Mouse (Mus musculus) cerebellum, adult 8-10 months (tissue): ENCODE measurements at regions not wholly inside any gene's neighbourhood (a gene's known extent, or its start where the extent isn't known, plus 50 kb on each side); places are given as distances from the start of the nearest gene placed in this dataset.

Experiments
- DNase-seq: peaks from one replicate; pipeline ENCODE4 v3.0.0; 2022

DNA sequence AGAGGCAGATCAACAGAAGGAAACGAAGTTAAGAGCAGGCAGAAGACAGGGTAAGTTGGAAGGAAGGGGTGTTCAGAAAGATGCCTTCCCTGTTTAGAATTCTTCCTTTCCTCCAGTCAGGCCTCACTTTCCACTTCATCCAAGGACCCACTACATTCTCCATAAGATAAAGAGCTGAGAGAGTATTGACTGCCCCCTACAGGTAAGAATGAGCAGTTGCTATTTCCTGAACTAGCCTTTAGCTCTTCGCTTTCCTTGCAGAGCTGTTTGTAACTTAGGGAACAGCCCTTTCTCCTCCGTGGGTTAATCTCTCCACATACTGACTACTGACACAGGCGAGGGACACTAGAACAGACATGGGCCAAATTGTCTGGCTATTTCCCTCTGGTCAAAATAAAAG lies 273.1 kb downstream of the Atp23 start:
- no peak for DNase-seq

DNA sequence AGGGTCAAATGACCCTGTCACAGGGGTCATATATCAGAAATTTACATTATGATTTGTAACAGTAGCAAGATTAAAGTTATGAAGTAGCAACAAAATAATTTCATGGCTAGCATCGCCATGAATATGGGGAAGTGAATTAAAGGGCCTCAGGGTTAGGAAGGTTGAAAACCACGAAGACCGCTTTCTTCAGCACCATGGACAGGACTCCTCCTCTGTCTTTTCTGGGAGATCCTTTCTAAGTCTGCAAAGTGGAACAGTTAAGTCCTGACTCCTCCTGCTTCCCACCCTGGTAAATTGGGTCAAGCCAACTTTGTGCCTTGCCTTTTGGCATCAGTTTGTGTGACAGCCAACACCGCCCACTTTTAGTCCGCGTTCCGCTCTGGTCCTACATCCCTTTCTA lies 275.7 kb downstream of the Atp23 start:
- DNase-seq = no peak

DNA sequence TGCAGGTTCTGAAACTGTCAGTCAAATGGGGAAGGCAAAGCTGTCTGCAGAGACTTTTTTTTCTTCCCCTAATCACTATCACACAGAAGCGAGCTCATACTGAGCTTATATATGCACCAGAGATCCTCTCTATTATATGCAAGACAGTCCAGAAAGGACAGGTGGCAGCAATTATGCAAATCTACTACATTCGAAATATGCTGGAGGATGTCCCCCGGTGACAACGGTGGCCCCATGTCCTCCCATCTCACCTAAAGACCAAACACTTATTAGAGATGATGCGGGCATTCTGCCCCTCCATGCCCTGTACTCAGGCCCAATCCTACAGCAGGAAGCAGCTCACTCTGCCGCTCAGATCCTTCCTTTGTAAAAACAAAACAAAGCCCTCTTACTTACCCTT lies 280.4 kb downstream of the Atp23 start:
- DNase-seq = no peak

DNA sequence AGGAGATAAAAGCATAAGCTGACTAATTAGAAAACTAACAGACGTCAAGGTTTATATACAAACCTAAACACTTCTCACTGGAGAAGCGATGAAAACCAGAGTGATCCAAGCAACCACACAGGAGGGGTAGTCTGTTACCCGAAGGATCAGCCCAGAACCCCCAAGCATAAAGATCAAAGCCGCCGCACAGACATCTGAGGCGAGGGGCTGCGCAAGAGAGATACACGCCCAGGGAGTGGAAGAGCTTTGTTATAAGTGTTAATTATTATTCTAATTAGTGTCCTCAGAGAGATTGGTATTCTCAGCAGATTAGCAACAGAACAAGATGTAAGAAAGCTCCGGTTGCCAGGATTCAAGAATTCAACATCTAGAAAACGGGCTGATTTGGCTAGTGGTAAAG lies 281.2 kb downstream of the Atp23 start:
- DNase-seq = no peak

DNA sequence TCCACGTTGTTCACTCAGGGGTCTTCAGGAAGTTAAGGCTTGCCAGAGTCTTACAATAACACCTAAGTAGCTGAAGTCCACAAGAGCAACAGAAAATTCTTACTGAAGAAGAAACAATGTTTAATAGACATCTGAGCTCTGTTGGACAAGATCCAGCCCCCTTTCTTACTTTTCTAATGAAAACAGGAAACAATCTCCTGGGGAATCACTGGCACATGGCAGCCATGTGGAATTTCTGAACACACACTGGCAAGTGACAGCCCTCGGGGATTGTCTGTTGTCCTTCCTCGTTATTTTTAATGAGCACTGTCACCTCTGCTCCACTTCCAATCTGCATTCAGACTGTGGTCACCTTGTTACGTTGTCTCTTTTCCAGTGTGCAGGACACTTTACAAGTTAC lies 288.9 kb downstream of the Atp23 start:
- DNase-seq = no peak

DNA sequence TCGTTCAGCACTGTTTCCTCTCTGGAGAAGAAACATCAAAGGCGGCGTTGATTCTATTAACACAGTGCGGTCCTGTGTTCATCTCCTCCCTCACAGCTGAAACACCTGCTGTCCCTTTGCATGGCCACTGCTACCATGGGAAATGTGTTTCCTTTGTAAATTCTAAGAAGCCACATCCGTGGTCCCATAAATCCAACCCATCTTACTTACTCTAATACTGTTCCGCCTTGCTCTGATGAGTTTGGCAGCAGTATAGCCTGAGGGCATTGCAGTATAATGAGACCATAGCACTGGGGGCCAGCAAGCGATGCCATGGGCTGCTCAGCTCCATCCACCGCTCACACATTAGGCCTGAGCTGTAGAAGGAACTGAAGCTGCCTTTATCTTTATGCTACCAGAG lies 290.6 kb downstream of the Atp23 start:
- no peak for DNase-seq

DNA sequence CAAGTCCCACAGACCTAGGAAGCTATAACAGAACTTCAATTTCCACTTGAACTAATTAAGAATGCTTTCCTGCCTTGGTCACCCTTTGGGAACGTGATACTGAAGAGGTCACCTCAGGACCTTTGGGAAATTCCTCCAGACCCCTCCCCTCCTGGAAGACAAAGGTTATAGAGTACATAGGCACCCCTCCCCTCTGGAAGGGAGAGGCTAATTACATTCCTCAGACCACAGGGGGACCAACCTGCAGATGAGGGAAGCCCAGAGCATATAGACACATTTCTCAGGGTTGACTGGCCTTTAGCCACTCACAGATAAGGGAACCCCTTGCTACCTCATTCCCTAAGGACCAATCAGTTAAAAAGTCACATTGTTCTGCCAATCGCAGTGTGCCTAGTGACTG lies 301.5 kb downstream of the Atp23 start:
- no peak for DNase-seq

DNA sequence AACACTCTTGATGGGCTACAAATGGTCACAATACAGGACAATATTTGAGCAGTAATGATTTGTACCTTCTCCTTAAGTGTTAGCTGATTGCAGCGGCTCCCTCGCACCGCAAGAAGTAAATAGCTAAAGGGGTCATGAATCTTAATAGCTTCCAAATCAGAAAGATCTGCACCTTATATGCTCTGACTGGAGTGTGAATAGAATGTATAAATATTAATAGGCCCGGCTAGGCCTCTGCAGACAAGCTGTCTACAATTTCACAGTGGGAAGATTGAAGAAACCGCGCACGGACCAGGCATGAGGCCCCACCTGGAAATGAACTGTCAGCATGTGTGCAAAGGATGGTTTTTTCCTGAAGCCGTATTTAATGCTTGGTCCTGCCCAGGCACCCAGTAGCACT lies 333.0 kb downstream of the Atp23 start:
- DNase-seq = no peak

DNA sequence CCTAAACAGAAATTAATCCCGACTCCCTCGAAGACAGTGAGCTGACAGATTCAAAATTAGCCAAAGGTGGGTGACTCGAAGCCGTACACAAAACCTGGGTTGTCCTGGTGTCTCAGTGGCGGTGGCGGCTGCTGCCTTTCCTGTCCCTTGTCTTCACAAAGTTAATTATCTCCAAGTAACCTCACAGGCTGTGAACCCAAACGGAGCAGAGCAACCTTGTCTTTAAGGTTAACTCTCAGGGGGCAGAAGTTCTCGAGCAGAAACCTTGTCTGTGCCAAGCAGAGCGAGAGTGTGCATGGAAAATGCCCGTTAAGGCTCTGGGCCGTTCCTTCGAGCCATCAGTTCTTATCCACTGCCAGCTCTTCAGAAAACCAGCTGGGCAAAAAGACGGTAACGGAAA lies 335.8 kb downstream of the Atp23 start:
- DNase-seq = no peak

DNA sequence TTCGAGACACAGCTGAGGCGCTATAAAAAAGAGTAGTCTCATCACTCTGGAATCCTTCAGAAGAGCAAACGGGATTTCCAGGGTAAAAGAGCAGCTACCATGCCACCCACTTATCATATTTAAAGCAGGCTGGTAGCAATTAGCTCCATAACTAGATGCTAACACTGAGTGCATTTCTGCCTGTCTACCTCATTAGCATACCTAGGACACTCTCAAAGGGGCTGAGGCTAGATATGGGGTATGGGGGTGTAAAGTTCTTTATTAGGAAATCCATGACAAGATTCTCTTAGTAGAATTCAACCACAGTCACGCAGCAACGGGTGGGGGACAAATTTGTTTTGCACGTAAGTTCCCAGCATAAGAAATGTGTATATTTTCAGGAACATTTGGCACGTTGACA lies 346.1 kb downstream of the Atp23 start:
- no peak for DNase-seq

DNA sequence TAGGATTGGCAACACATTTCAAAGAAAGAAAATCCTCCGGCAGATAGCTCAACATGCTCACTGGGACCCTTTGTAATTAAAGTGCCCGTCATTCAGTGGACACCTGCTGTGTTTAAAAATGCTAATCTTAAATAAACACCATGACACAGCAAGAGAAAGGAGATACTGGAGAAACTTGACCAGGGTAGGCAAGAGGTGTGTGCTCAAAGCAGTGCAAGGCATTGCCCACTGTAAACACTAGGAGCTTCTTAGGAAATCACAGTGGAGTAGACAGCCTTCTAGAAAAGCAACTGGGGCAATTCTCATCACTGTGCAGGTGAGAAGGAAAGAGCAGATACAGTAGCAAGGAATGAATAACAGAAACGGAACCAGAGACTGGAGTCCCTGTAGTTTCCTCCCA lies 369.2 kb downstream of the Atp23 start:
- no peak for DNase-seq

DNA sequence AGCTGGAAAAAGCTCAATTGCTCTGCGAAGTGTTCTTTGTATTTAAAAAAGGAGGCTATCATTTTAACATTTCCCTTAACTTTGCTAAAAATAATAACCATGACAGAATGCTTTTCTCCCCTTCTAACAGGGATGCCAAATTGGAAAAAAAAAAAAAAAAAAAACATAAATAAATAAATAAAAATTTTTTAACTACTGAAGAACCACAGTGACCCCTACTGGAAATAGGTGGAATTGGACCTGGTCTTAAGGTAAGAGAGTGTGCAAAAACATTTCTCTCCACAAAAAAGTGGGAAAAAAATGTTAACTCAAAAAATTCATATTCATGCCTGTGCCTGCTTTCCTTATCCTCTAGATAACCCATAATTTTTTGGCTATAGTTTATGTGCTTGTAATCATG lies 369.8 kb downstream of the Atp23 start:
- peak; percentile 32 for DNase-seq

DNA sequence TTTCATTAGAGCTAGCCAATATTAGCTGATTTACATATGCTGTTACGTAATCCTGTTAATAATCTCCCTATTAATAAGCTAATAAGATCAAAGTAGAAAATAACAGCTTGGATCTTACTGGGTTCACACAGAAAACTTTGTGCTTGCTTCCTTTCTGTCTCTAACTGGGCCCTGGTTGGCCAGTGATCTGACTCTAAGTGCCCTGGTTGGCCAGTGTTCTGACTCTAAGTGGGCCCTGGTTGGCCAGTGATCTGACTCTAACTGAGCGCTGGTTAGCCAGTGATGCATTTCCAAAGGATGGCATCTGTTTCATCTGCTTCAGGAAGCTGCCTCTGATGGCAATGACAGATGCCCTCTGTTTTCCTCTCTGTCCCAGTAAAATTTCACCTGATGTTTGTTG lies 372.4 kb downstream of the Atp23 start:
- DNase-seq = no peak

DNA sequence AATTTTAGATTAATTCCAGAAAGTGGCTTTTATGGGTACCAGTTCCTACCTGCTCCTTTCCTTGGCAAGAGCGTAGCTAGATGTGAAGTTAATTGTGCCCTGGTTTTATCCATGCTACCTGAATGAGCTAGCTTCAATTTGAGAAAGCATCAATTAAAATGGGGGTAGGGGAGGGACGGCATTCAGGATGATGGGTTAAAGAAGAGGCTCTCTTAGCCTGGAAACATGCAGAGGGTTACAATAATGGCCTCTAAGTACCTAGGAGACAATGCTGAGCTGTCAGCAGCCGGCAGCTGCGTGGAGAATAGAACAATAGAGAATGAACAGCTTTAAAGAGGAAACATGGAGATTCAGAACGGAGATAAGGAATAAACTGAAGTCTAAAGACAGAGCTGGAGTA lies 375.0 kb downstream of the Atp23 start:
- DNase-seq = no peak

DNA sequence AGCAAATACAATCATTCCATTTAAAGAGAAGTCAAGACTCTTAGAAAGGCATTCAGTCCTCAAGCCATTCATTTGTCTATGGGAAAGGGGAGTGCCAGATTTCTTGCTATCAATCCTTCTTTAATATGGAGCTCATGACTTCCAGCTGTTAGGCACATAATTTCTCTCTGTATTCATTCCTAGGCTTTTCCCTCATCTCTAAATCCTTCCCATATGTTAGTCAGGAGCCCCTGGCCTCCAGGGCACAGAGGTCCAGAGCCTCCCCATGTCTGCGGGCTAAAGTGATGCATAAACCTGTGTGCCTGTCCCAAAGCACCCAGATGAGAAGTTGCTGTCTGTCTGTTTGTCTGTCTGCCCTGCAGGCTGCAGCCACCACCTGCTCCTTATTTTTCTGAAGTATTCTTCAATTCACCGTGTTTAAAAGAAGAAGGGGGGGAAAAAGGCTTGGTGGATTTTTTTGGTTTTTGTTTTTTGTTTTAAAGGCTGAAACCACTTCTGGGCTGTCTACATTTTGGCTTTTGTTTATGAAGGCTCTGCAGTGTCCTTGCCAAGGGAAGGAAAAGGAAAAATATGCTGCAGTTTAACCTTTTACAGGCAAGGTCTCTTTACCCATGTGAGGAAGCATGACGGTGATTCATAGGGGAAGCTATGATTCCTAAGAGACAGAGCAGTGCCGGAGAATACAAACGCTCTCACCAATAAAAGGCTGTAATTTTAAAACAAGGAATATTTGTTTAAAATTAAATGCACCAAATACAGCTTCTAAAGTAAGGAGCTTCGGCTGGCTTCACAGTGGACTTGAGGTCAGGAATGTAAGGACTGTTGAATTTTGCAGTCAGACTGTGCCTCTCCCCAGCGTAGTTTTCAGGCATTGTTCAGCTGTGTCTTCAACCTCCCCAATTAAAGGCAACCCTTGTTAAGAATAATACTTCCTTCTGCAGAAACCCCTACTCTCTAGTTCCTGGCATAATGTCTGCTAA lies 379.0 kb downstream of the Atp23 start:
- DNase-seq = no peak

DNA sequence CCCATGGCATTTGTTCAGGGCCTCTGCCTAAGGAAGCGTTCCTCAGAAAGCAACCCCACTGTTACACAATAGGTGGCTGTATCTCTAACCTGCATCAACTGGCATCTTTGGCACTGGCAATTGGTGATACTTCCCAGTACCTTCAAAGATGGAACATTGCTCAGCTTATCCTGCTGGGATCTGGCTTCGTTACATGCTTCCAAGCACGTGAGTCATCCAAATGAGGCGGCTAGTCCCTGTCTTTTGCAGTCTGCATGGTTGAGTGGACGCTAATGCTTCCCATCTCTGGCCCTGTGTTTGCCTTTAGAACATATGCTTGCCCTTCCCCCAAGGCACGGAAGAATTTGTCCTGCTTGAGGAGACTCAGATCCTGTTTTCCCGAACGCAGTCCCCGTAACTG lies 380.2 kb downstream of the Atp23 start:
- DNase-seq = peak; percentile 67

DNA sequence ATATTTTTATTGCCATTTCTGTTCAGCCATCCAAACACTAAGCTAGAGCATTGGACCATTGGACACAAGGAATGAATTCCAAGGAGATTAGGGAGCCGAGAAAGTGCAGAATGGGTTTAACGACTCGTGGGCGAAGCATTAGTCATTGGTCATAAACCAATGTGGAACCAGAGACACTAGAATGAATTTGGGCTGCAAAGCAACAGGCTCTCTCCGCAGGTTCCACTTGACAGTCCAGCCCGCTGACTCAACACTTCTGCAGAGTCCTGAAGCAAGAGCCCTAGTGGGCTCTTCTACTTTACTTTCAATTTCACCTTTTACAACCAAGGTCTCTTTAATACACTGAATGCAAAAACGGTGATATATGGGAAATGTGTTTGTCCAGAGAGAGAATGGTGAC lies 388.0 kb downstream of the Atp23 start:
- no peak for DNase-seq

DNA sequence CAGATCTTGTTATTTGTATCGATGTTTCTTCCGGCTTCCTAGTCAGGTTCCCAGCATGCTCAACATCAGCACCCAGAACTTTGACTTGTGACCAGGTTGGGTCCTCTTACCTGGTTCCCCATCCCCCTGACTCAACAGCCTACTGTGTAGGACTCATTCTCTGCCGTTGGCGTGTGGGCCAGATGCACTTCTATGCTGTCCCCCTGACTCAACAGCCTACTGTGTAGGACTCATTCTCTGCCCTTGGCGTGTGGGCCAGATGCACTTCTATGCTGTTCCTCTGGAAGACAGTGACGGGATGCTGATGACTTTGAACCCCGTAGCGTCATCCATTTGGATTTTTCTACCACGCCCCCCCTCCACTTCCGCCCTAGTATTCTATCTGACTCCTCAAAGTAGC lies 389.6 kb downstream of the Atp23 start:
- peak; percentile 78 for DNase-seq

DNA sequence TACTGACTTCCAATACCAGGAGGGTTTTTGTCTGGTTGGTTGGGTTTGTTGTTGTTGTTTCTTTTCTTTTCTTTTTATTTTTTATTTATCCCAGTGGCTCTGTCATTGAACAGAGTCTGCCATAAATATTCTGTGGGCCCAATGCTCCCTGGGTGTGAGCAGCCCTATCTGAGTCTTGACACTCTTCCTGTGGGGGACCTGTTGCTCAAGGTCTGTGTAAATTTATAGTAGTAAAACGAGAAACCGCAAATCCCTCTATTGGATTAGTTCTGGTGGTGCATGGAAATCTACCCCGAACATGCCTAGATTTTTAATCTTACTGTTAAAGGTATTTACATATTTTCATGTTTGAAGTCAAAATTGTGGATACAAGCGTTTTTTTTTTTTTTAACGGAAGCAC lies 395.2 kb downstream of the Atp23 start:
- no peak for DNase-seq

DNA sequence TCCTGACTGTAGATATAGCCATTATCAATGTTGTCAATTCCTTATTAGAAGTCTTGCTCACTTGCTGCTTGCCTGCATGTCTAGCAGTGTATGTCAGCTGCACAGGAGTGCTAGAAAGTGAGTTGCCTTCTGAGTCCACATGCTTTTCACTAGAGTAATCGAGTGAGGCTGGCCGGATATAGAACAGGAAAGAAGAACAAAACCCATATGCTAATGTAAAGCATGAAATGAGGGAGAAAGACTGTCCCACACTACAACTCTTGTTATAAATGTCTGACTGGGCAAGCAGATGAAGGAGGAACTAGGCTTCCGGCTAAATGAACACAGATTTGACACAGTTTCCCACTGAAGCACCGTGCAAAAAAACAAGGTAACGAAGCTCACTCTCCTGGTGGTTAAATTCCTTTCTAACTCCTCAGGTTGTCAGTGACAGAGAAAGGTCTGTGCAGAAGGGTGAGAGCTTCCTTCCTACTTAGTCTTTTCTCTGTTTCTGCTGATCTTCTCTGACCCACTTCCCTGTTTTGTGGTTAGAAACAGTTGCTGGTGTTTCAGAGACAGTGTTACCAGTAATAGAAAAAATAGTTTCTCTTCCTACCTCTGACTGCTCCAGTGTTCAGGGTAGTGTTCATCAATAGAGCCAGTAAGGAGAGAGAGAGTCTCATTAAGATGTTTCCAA lies 399.0 kb downstream of the Atp23 start:
- no peak for DNase-seq

DNA sequence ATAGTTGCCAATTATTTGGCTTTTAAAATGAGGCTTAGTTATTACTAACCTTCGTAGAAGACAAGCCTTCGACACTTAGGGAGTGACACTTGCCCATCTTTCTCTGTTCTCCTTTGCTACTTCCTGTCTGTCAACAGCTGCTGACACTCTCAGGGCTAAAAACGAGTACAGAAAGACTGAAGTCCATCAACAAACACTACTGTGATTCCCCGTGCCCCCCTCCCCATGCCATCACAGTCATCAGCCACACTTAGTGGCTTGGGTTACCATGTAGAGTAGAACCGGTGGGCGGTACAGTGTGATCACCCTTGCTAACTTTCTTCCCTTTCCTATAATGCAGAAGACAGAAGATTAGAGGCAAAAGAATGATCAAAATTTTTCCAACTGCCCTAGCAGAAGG lies 402.4 kb downstream of the Atp23 start:
- no peak for DNase-seq

DNA sequence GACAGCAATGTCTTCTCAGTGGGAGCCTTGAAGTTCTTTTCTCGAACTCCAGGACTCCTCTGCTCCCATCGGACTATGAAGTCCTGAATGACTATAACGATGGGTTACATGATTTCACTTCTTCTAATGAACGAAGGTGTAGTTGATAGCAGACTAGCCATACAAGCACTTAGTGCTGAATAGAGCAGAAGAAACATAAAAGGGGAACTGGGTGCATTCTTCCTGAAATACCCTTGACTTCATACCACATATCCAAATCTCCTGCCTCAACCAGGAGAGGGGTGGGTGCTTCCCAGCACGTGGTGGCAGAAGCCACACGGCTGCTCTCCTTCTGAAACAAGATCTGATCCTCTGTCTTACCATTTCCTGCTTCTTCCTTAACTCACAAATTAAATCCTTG lies 407.4 kb downstream of the Atp23 start:
- DNase-seq = no peak

DNA sequence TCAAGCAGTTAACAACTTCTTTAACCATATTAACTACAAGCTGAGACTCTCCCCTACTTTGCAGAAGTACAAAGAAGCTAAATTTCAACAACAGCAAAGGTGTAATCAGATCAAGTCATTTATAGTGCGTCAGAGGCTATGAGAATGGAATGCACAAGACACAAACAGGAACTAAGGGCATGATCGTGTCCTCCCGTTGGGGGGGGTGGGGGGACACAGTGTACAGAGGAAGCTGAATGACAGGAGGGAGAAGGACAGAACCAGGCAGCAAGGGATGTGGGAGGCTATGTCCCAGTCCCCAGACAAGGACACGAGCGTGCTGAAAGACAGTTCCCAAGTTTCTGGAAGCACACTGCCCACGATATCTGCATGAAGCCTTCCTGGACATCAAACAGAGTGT lies 408.9 kb downstream of the Atp23 start:
- no peak for DNase-seq

DNA sequence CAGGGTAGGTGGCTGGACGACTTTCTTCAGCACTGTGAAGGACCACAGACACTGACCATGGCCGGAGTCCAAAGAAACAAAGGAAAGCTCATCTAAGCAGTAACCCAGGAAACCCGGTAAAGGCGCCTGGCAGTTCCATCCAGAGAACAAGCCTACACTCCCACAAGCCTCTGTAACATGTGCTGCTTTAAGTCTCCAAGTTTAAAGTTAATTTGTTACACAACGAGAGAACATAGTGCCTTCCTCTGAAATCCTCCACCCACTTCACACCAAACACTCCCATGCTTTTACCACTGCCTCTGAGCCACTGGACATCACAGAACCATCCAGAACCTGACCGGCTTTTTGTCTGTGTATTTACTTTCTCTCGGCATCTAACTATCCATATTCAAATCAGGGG lies 416.0 kb downstream of the Atp23 start:
- no peak for DNase-seq

DNA sequence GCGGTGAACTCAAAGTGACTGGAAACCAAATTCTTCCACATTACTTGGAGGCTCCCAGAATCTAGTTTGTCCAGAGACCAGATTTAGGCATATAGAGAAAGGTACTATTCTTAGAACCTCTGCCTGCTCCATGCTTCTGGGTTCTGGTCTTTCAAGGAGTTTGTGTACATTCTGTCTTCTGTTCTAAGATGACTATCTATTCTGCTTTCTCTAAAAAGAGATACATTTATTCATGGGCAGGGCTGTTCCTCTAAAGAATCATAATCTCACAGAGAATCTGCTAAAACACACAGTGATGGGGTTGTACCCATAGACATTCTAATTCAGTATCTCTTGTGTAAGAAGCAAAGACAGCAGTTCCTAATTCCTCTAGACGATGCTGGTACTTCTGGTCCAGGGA lies 417.7 kb downstream of the Atp23 start:
- DNase-seq = no peak
